Mouse (Mus musculus) embryo, embryonic 11.5 days (tissue): ENCODE measurements around the gene Xylt2.
"Not testable (repeated sequence)": the region's sequence is repeated elsewhere in the genome, so short reads cannot be mapped to it uniquely, and the experiment has no call there.

ENCODE experiments used
- DNase-seq: peaks from one replicate; pipeline ENCODE4 v3.0.0-alpha.2; 2012; ENCODE audit warnings: low read depth, low spot score

Xylt2 gene

GRCm38 (mm10) chr11:94676754-94677606, at the start of gene Xylt2:
Xylt2 (minus strand) TSS chr11:94677515.
- peak; percentile 91 for DNase-seq

GRCm38 (mm10) chr11:94719216-94719615, 41.9 kb upstream of the Xylt2 start:
- no peak for DNase-seq

GRCm38 (mm10) chr11:94718113-94718909, 41.0 kb upstream of the Xylt2 start:
- DNase-seq, result no peak

- DNase-seq, result no peak
Observed at GRCm38 (mm10) chr11:94717239-94717638, 39.9 kb upstream of the Xylt2 start.

- DNase-seq, result no peak
Observed at GRCm38 (mm10) chr11:94716754-94717153, 39.4 kb upstream of the Xylt2 start.

GRCm38 (mm10) chr11:94715622-94716021, 38.3 kb upstream of the Xylt2 start:
- DNase-seq, result no peak

- DNase-seq, result no peak
Observed at GRCm38 (mm10) chr11:94713246-94713860, 36.0 kb upstream of the Xylt2 start.

- DNase-seq, result no peak
Observed at GRCm38 (mm10) chr11:94704472-94704871, 27.2 kb upstream of the Xylt2 start, which contains the start of gene Gm11541. Gm11541 (minus strand) TSS chr11:94704499.

- no peak for DNase-seq
Observed at GRCm38 (mm10) chr11:94704020-94704419, 26.7 kb upstream of the Xylt2 start.

GRCm38 (mm10) chr11:94702216-94702610, 24.9 kb upstream of the Xylt2 start:
- no peak for DNase-seq

- DNase-seq, result no peak
Observed at GRCm38 (mm10) chr11:94701401-94702215, 24.3 kb upstream of the Xylt2 start.

- no peak for DNase-seq
Observed at GRCm38 (mm10) chr11:94699399-94699798, 22.1 kb upstream of the Xylt2 start.

- no peak for DNase-seq
Observed at GRCm38 (mm10) chr11:94697703-94698464, 20.6 kb upstream of the Xylt2 start.

GRCm38 (mm10) chr11:94697140-94697539, 19.8 kb upstream of the Xylt2 start:
- no peak for DNase-seq

GRCm38 (mm10) chr11:94695508-94695907, 18.2 kb upstream of the Xylt2 start:
- no peak for DNase-seq

GRCm38 (mm10) chr11:94692502-94692901, 15.2 kb upstream of the Xylt2 start:
- DNase-seq, result not testable (repeated sequence)

GRCm38 (mm10) chr11:94687178-94687577, 9.9 kb upstream of the Xylt2 start:
- DNase-seq, result no peak

- DNase-seq, result no peak
Observed at GRCm38 (mm10) chr11:94682427-94682826, 5.1 kb upstream of the Xylt2 start.

- no peak for DNase-seq
Observed at GRCm38 (mm10) chr11:94681640-94682039, 4.3 kb upstream of the Xylt2 start.

- no peak for DNase-seq
Observed at GRCm38 (mm10) chr11:94680639-94681038, 3.3 kb upstream of the Xylt2 start.
